Mouse (Mus musculus) embryonic facial prominence, embryonic 15.5 days (tissue): ENCODE data around the gene Gch1. TPM values are rescaled to one million over a fixed set of nuclear protein-coding genes. Genes with fewer than 3 reads are reported as not detected.
A peak's percentile ranks its signal among the peaks of the same experiment; 100 is the strongest.
"Not testable (repeated sequence)": the region's sequence is repeated elsewhere in the genome, so short reads cannot be mapped to it uniquely, and the experiment has no call there.

Experiments
- ATAC-seq: fragments of 200-750 bp; cut with Nextera tagmentation; 2 replicates; pipeline ENCODE4 v1.8.0; 2017; ENCODE audit warnings: low read depth, moderate TSS enrichment; ENCODE audit not compliant: insufficient number of reproducible peaks, low FRiP score, low TSS enrichment
- H3K27ac ChIP-seq: fragments of 300-500 bp; sonication (generic); replicated peaks from 2 replicates; pipeline ENCODE4 v1.5.1; 2015; ENCODE audit warnings: mild to moderate bottlenecking, inconsistent platforms
- H3K27me3 ChIP-seq: fragments of 300-500 bp; sonication (generic); 2 replicates; pipeline ENCODE4 v1.6.1; 2015; ENCODE audit warnings: inconsistent platforms
- H3K36me3 ChIP-seq: fragments of 300-500 bp; sonication (generic); 2 replicates; pipeline ENCODE4 v1.6.1; 2015; ENCODE audit warnings: mild to moderate bottlenecking, inconsistent platforms
- H3K4me1 ChIP-seq: fragments of 300-500 bp; sonication (generic); 2 replicates; pipeline ENCODE4 v1.6.1; 2015; ENCODE audit warnings: inconsistent platforms
- H3K4me2 ChIP-seq: fragments of 300-500 bp; sonication (generic); replicated peaks from 2 replicates; pipeline ENCODE4 v1.6.1; 2015; ENCODE audit warnings: mild to moderate bottlenecking, inconsistent platforms
- H3K4me3 ChIP-seq: fragments of 300-500 bp; sonication (generic); replicated peaks from 2 replicates; pipeline ENCODE4 v1.5.1; 2015; ENCODE audit warnings: mild to moderate bottlenecking, inconsistent platforms
- H3K9ac ChIP-seq: fragments of 300-500 bp; sonication (generic); 2 replicates; pipeline ENCODE4 v1.6.1; 2015; ENCODE audit warnings: inconsistent platforms
- H3K9me3 ChIP-seq: fragments of 300-500 bp; sonication (generic); replicated peaks from 2 replicates; pipeline ENCODE4 v1.6.1; 2016; ENCODE audit warnings: inconsistent platforms
- WGBS: fragments of 180-500 bp; shearing (Covaris S2); methylation state at CpG from one replicate; pipeline ENCODE4 v1.1.7; 2015; 5-methylcytosine and 5-hydroxymethylcytosine counted together
- polyA plus RNA-seq: library from polyadenylated mRNA; unstranded; fragments of >200 nt; fragmentation: Nextera tagmentation; extraction: Ambion mirVana; gene quantifications from 2 replicates; pipeline ENCODE4 v1.2.1, GENCODE M21; 2015

Gene Gch1
- polyA plus RNA-seq, 1 experiment from 2014 or later: 1.3 TPM

- not testable (repeated sequence) for H3K9ac ChIP-seq, H3K27ac ChIP-seq, ATAC-seq, H3K4me2 ChIP-seq, H3K4me1 ChIP-seq, H3K27me3 ChIP-seq, H3K9me3 ChIP-seq, H3K36me3 ChIP-seq, H3K4me3 ChIP-seq
- WGBS: 79% methylated on average over 7 of the region's 7 CpGs
These were observed 78.8 kb downstream of the Gch1 start for GRCm38 (mm10) chr14:47110391-47110790.

GRCm38 (mm10) chr14:47107461-47107860 is 81.8 kb downstream of the Gch1 start:
- H3K4me2 ChIP-seq: no peak overlapping the region
- 80% methylated on average over 3 of the region's 3 CpGs for whole genome bisulfite sequencing
- no peaks in the 10 kb centered on the region for H3K9me3 ChIP-seq
- ATAC-seq: no peak
- H3K36me3 ChIP-seq: 0 out of 2 replicates have a peak, but pooled peaks cover 7% of the 10 kb centered on the region
- H3K27me3 ChIP-seq: no peaks in the 10 kb centered on the region
- H3K9ac ChIP-seq: no peak overlapping the region
- peaks cover 12% of the 10 kb centered on the region for H3K4me1 ChIP-seq
- H3K4me3 ChIP-seq: no peak overlapping the region
- no peak overlapping the region for H3K27ac ChIP-seq

GRCm38 (mm10) chr14:47105755-47106154 is 83.5 kb downstream of the Gch1 start:
- H3K4me3 ChIP-seq: no peak overlapping the region
- no peaks in the 10 kb centered on the region for H3K9me3 ChIP-seq
- H3K36me3 ChIP-seq: 0 out of 2 replicates have a peak, but pooled peaks cover 7% of the 10 kb centered on the region
- no peak for ATAC-seq
- H3K4me1 ChIP-seq: peaks cover 12% of the 10 kb centered on the region
- H3K9ac ChIP-seq: no peak overlapping the region
- H3K27ac ChIP-seq: no peak overlapping the region
- no peak overlapping the region for H3K4me2 ChIP-seq
- 88% methylated on average over 3 of the region's 3 CpGs for WGBS
- no peaks in the 10 kb centered on the region for H3K27me3 ChIP-seq

GRCm38 (mm10) chr14:47105174-47105557 is 84.0 kb downstream of the Gch1 start:
- H3K4me2 ChIP-seq: no peak overlapping the region; the same call in 1 of the 2 replicates
- H3K27ac ChIP-seq: 0 out of 2 replicates have a peak overlapping the region, but pooled peaks have one; percentile 3
- WGBS: 58% methylated on average over 3 of the region's 3 CpGs
- H3K4me3 ChIP-seq: no peak overlapping the region
- no peak overlapping the region for H3K9ac ChIP-seq
- 0 out of 2 replicates have a peak, but pooled peaks cover 7% of the 10 kb centered on the region for H3K36me3 ChIP-seq
- no peaks in the 10 kb centered on the region for H3K9me3 ChIP-seq
- H3K4me1 ChIP-seq: peaks cover 12% of the 10 kb centered on the region
- no peaks in the 10 kb centered on the region for H3K27me3 ChIP-seq
- no peak for ATAC-seq

GRCm38 (mm10) chr14:47104246-47105173 is 84.7 kb downstream of the Gch1 start:
- no peak for ATAC-seq
- Histone ChIP-seq H3K27me3 (no peaks in the 10 kb centered on the region), H3K9ac (no peak overlapping the region), H3K4me2 (peak overlapping the region; percentile 29), H3K27ac (peak overlapping the region; percentile 3), H3K4me3 (peak overlapping the region; percentile 2; the same call in 1 of the 2 replicates), H3K9me3 (no peaks in the 10 kb centered on the region), H3K36me3 (0 out of 2 replicates have a peak, but pooled peaks cover 7% of the 10 kb centered on the region), H3K4me1 (peaks cover 12% of the 10 kb centered on the region)
- 21% methylated on average over 19 of the region's 19 CpGs for WGBS

Other genes with a start within 250 kb of the Gch1 start
- 21.8 and 23.1 TPM in 2 replicates for gene Wdhd1, start 87.4 kb upstream of the Gch1 start, polyA plus RNA-seq
- 3.0 and 3.4 TPM in 2 replicates for gene Socs4, start 87.5 kb upstream of the Gch1 start, polyA plus RNA-seq
- gene Mapk1ip1l, start 108.9 kb upstream of the Gch1 start, polyA plus RNA-seq: 60.2 and 61.5 TPM in 2 replicates
- 199 and 236 TPM in 2 replicates for gene Lgals3, start 178.3 kb upstream of the Gch1 start, polyA plus RNA-seq
- gene Dlgap5, start 229.0 kb upstream of the Gch1 start, polyA plus RNA-seq: 37.5 and 38.4 TPM in 2 replicates